Mouse (Mus musculus) MEL (cell line): Measurements from ENCODE around the gene Hesx1. TPM values are rescaled to one million over a fixed set of nuclear protein-coding genes. Genes with fewer than 3 reads are reported as not detected.

Experiments
- DNase-seq: peaks from one replicate; pipeline ENCODE4 v3.0.0; 2011; ENCODE audit warnings: low read depth, low spot score
- H3K27ac ChIP-seq: 2 replicates; pipeline ENCODE4 v1.5.1; 2012; ENCODE audit warnings: low read depth, mild to moderate bottlenecking, control low read depth, low read length, moderate library complexity; ENCODE audit not compliant: control insufficient read depth
- H3K27me3 ChIP-seq, 2 experiments: fragments of 150-350 bp in 1 of 2; sonication (generic) in 1 of 2; 2 replicates each; pipeline ENCODE4 v1.6.1; 2012; ENCODE audit warnings: low read length in 2 of 2, mild to moderate bottlenecking in 2 of 2, improper control_type of control experiment in 1 of 2, moderate library complexity in 1 of 2; ENCODE audit not compliant: insufficient read depth in 2 of 2, control insufficient read depth in 1 of 2
- H3K36me3 ChIP-seq, 2 experiments: 2 replicates each; pipeline ENCODE4 v1.6.1; 2012 to 2014; ENCODE audit warnings: low read length in 2 of 2, improper control_type of control experiment in 1 of 2, inconsistent platforms in 1 of 2, mild to moderate bottlenecking in 1 of 2; ENCODE audit not compliant: insufficient read depth in 2 of 2, control insufficient read depth in 1 of 2
- H3K4me1 ChIP-seq, 2 experiments: fragments of 150-350 bp in 1 of 2; sonication (generic) in 1 of 2; 2 replicates each; pipeline ENCODE4 v1.6.1; 2012; ENCODE audit warnings: low read length in 2 of 2, improper control_type of control experiment in 1 of 2, mild to moderate bottlenecking in 1 of 2; ENCODE audit not compliant: insufficient read depth in 2 of 2, control insufficient read depth in 1 of 2
- H3K4me3 ChIP-seq, 2 experiments: fragments of 150-350 bp in 1 of 2; sonication (generic) in 1 of 2; 2 replicates each; pipeline ENCODE4 v1.5.1; 2012; ENCODE audit warnings: low read depth in 2 of 2, low read length in 2 of 2, mild to moderate bottlenecking in 2 of 2, moderate library complexity in 2 of 2, control low read depth in 1 of 2, improper control_type of control experiment in 1 of 2; ENCODE audit not compliant: control insufficient read depth in 1 of 2, insufficient read depth in 1 of 2
- H3K79me2 ChIP-seq: 2 replicates; pipeline ENCODE4 v1.6.1; 2012; ENCODE audit warnings: mild to moderate bottlenecking, low read length, moderate library complexity; ENCODE audit not compliant: control insufficient read depth, poor library complexity, insufficient read depth
- H3K9ac ChIP-seq: 2 replicates; pipeline ENCODE4 v1.6.1; 2012; ENCODE audit warnings: low read depth, mild to moderate bottlenecking, control low read depth, low read length, moderate library complexity; ENCODE audit not compliant: control insufficient read depth, poor library complexity, severe bottlenecking
- H3K9me3 ChIP-seq: fragments of 150-350 bp; sonication (generic); replicated peaks from 2 replicates; pipeline ENCODE4 v1.6.1; 2012; ENCODE audit warnings: mild to moderate bottlenecking, low read length, improper control_type of control experiment, moderate library complexity; ENCODE audit not compliant: insufficient read depth
- BHLHE40 ChIP-seq: IDR thresholded peaks from 2 replicates; pipeline ENCODE4 v1.6.1; 2012; ENCODE audit warnings: low read depth, mild to moderate bottlenecking, inconsistent platforms, low read length, improper control_type of control experiment, borderline replicate concordance
- CHD1 ChIP-seq: IDR thresholded peaks from 2 replicates; pipeline ENCODE4 v1.6.1; 2012; ENCODE audit warnings: low read depth, mild to moderate bottlenecking, inconsistent platforms, low read length, improper control_type of control experiment
- CHD2 ChIP-seq: IDR thresholded peaks from 2 replicates; pipeline ENCODE4 v1.6.1; 2011; ENCODE audit warnings: low read length, improper control_type of control experiment
- EP300 ChIP-seq, 2 experiments: IDR thresholded peaks; 2 replicates each; pipeline ENCODE4 v1.6.1; 2011; ENCODE audit warnings: improper control_type of control experiment in 2 of 2, low read length in 2 of 2, low read depth in 1 of 2, mild to moderate bottlenecking in 1 of 2
- ETS1 ChIP-seq: IDR thresholded peaks from 2 replicates; pipeline ENCODE4 v1.6.1; 2012; ENCODE audit warnings: low read depth, mild to moderate bottlenecking, inconsistent platforms, low read length, improper control_type of control experiment, moderate library complexity
- GATA1 ChIP-seq: IDR thresholded peaks from 2 replicates; pipeline ENCODE4 v1.6.1; 2011; ENCODE audit warnings: low read depth, low read length, improper control_type of control experiment
- HCFC1 ChIP-seq: IDR thresholded peaks from 2 replicates; pipeline ENCODE4 v1.6.1; 2012; ENCODE audit warnings: low read depth, mild to moderate bottlenecking, inconsistent platforms, low read length, improper control_type of control experiment, moderate library complexity
- MAX ChIP-seq: IDR thresholded peaks from 2 replicates; pipeline ENCODE4 v1.6.1; 2011; ENCODE audit warnings: low read length, improper control_type of control experiment
- MEF2A ChIP-seq: IDR thresholded peaks from 2 replicates; pipeline ENCODE4 v1.6.1; 2014; ENCODE audit warnings: low read depth, mild to moderate bottlenecking, inconsistent platforms, low read length, improper control_type of control experiment; ENCODE audit not compliant: poor library complexity, insufficient replicate concordance, severe bottlenecking; ENCODE audit errors: extremely low read depth
- MXI1 ChIP-seq: IDR thresholded peaks from 2 replicates; pipeline ENCODE4 v1.6.1; 2011; ENCODE audit warnings: mild to moderate bottlenecking, low read depth, low read length, improper control_type of control experiment
- MYC ChIP-seq: IDR thresholded peaks from 2 replicates; pipeline ENCODE4 v1.6.1; 2011; ENCODE audit warnings: low read depth, mild to moderate bottlenecking, low read length, improper control_type of control experiment, moderate library complexity
- POLR2A ChIP-seq, 2 experiments: IDR thresholded peaks; 2 replicates each; pipeline ENCODE4 v1.6.1; 2011 to 2012; ENCODE audit warnings: low read length in 2 of 2, mild to moderate bottlenecking in 2 of 2, control low read depth in 1 of 2, improper control_type of control experiment in 1 of 2, low read depth in 1 of 2, moderate library complexity in 1 of 2; ENCODE audit not compliant: control insufficient read depth in 1 of 2, insufficient read depth in 1 of 2, poor library complexity in 1 of 2
- POLR2AphosphoS5 ChIP-seq: IDR thresholded peaks from 2 replicates; pipeline ENCODE4 v1.6.1; 2012; ENCODE audit warnings: low read depth, borderline replicate concordance, mild to moderate bottlenecking, inconsistent platforms, low read length, moderate library complexity, mixed read lengths
- RAD21 ChIP-seq: IDR thresholded peaks from 2 replicates; pipeline ENCODE4 v1.6.1; 2011; ENCODE audit warnings: mild to moderate bottlenecking, low read depth, low read length, improper control_type of control experiment
- RCOR1 ChIP-seq: IDR thresholded peaks from 2 replicates; pipeline ENCODE4 v1.6.1; 2012; ENCODE audit warnings: low read depth, mild to moderate bottlenecking, inconsistent platforms, low read length, improper control_type of control experiment
- TCF12 ChIP-seq: IDR thresholded peaks from 2 replicates; pipeline ENCODE4 v1.6.1; 2014; ENCODE audit warnings: low read depth, mild to moderate bottlenecking, inconsistent platforms, low read length, improper control_type of control experiment, moderate library complexity
- USF2 ChIP-seq, 2 experiments: IDR thresholded peaks; 2 replicates each; pipeline ENCODE4 v1.6.1; 2011 to 2012; ENCODE audit warnings: improper control_type of control experiment in 2 of 2, low read length in 2 of 2, borderline replicate concordance in 1 of 2, inconsistent platforms in 1 of 2, low read depth in 1 of 2, mild to moderate bottlenecking in 1 of 2; ENCODE audit not compliant: insufficient read depth in 1 of 2
- ZKSCAN1 ChIP-seq: IDR thresholded peaks from 2 replicates; pipeline ENCODE4 v1.6.1; 2012; ENCODE audit warnings: low read depth, mild to moderate bottlenecking, inconsistent platforms, low read length, improper control_type of control experiment, moderate library complexity
- polyA plus RNA-seq, 2 experiments: library from polyadenylated mRNA; stranded (reverse) in 1 of 2; unstranded in 1 of 2; fragments of >175 nt in 1 of 2; fragments of >200 nt in 1 of 2; gene quantifications; 2 replicates each; pipeline versions ENCODE4 v1.2.1 to v1.2.4; 2012; ENCODE audit warnings: low replicate concordance in 2 of 2, low read depth in 1 of 2; ENCODE audit not compliant: insufficient read length in 2 of 2, insufficient read depth in 1 of 2, missing spikeins in 1 of 2
- total RNA-seq: library from RNA; depleted of rRNA; stranded (reverse); fragments of 300-350 nt; gene quantifications from 2 replicates; pipeline ENCODE4 v1.2.3, GENCODE M21; 2012

Hesx1 gene
- total and polyA plus RNA-seq, 3 experiments, result not detected

DNA sequence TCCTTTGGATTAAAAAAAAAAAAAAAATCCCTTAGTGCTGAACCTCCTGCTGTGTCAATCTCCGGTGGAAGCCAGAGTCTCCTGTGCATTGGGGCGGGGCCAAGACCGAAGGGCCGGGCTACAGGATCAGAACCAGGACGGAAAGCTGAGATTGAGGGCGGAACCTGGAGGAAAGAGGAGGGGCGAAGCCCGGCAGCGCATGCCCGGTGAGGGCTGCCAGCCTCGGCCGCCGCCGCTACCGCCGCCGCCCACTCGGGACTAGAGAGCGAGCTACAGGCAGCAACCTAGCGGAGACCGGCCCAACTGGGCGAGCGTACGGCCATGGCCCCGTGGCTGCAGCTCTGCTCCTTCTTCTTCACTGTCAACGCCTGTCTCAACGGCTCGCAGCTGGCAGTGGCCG is 44.6 kb downstream of the Hesx1 start, which contains the start of gene Il17rd:
Gene Il17rd, plus strand, starts transcription at position 159 of the 400 bp plus-strand sequence.
- Histone ChIP-seq H3K27me3 (peaks cover 0 to 2% of the 10 kb centered on the region in 2 experiments; a peak in 1 of 4 replicates), H3K36me3 (no peaks in the 10 kb centered on the region), H3K79me2 (no peaks in the 10 kb centered on the region), H3K27ac (no peak within 1 kb of the TSS), H3K4me3 (no peak within 1 kb of the TSS), H3K9ac (no peak within 1 kb of the TSS), H3K9me3 (no peaks in the 10 kb centered on the region), H3K4me1 (no peaks in the 10 kb centered on the region)
- no peak for TF ChIP-seq ZKSCAN1
- no peak for TF ChIP-seq CHD2
- TF ChIP-seq BHLHE40, result no peak
- no peak for TF ChIP-seq TCF12
- no peak for TF ChIP-seq POLR2A (IDR thresholded peaks at IDR 0.05; ENCODE audit: control insufficient read depth in 1 of 2, insufficient read depth in 1 of 2, low read depth in 1 of 2, low read length in 2 of 2, poor library complexity in 1 of 2)
- no peak for TF ChIP-seq POLR2AphosphoS5
- no peak for TF ChIP-seq USF2 (IDR thresholded peaks at IDR 0.05; ENCODE audit: borderline replicate concordance in 1 of 2, insufficient read depth in 1 of 2, low read depth in 1 of 2, low read length in 2 of 2)
- TF ChIP-seq MXI1, result no peak
- DNase-seq, result no peak

GRCm38 (mm10) chr14:27039281-27040248 is 45.3 kb downstream of the Hesx1 start:
- no peak overlapping the region for H3K4me3 ChIP-seq
- no peaks in the 10 kb centered on the region for H3K36me3 ChIP-seq
- no peaks in the 10 kb centered on the region for H3K9me3 ChIP-seq
- TF ChIP-seq ETS1 (no peak), POLR2A (IDR thresholded peaks at IDR 0.05; ENCODE audit: control insufficient read depth in 1 of 2, insufficient read depth in 1 of 2, low read depth in 1 of 2, low read length in 2 of 2, poor library complexity in 1 of 2) (no peak), EP300 (IDR thresholded peaks at IDR 0.05; ENCODE audit: low read depth in 1 of 2, low read length in 2 of 2) (no peak), GATA1 (no peak), CHD1 (no peak), CHD2 (no peak), HCFC1 (no peak), RAD21 (no peak), RCOR1 (no peak), ZKSCAN1 (no peak), MYC (no peak), POLR2AphosphoS5 (no peak), USF2 (IDR thresholded peaks at IDR 0.05; ENCODE audit: borderline replicate concordance in 1 of 2, insufficient read depth in 1 of 2, low read depth in 1 of 2, low read length in 2 of 2) (no peak), MEF2A (no peak), MXI1 (no peak), MAX (no peak)
- no peak overlapping the region for H3K27ac ChIP-seq
- H3K4me1 ChIP-seq, result no peaks in the 10 kb centered on the region
- H3K79me2 ChIP-seq, result no peaks in the 10 kb centered on the region
- H3K9ac ChIP-seq, result no peak overlapping the region
- H3K27me3 ChIP-seq, result peaks cover 0 to 2% of the 10 kb centered on the region in 2 experiments; a peak in 1 of 4 replicates
- no peak for DNase-seq
